Mouse (Mus musculus) midbrain, embryonic 10.5 days (tissue): Measurements from ENCODE around the gene Gm20388. TPM values are rescaled to one million over a fixed set of nuclear protein-coding genes. Genes with fewer than 3 reads are reported as not detected.

Experiments used
- DNase-seq: peaks from one replicate; pipeline ENCODE4 v3.0.0-alpha.2; 2017; ENCODE audit warnings: low spot score
- H3K27ac ChIP-seq: fragments of 300-500 bp; sonication (generic); replicated peaks from 2 replicates; pipeline ENCODE4 v1.5.1; 2016; ENCODE audit warnings: mild to moderate bottlenecking
- H3K27me3 ChIP-seq: fragments of 300-500 bp; sonication (generic); 2 replicates; pipeline ENCODE4 v1.6.1; 2016; ENCODE audit warnings: low read depth, mild to moderate bottlenecking; ENCODE audit not compliant: poor library complexity, severe bottlenecking
- H3K36me3 ChIP-seq: fragments of 300-500 bp; sonication (generic); 2 replicates; pipeline ENCODE4 v1.6.1; 2016; ENCODE audit warnings: mild to moderate bottlenecking, moderate library complexity
- H3K4me1 ChIP-seq: fragments of 300-500 bp; sonication (generic); 2 replicates; pipeline ENCODE4 v1.6.1; 2016
- H3K4me3 ChIP-seq: fragments of 300-500 bp; sonication (generic); 2 replicates; pipeline ENCODE4 v1.5.1; 2016; ENCODE audit warnings: mild to moderate bottlenecking, moderate library complexity
- H3K9me3 ChIP-seq: fragments of 300-500 bp; sonication (generic); replicated peaks from 2 replicates; pipeline ENCODE4 v1.6.1; 2016; ENCODE audit warnings: mild to moderate bottlenecking
- WGBS: fragments of 180-500 bp; shearing (Covaris S2); methylation state at CpG from one replicate; pipeline ENCODE4 v1.1.7; 2016; 5-methylcytosine and 5-hydroxymethylcytosine counted together
- polyA plus RNA-seq: library from polyadenylated mRNA; unstranded; fragments of >200 nt; fragmentation: Nextera tagmentation; extraction: Ambion mirVana; gene quantifications from 2 replicates; pipeline ENCODE4 v1.2.1, GENCODE M21; 2016

Gm20388 gene
- polyA plus RNA-seq, 1 experiment from 2014 or later: 7.1 TPM

DNA sequence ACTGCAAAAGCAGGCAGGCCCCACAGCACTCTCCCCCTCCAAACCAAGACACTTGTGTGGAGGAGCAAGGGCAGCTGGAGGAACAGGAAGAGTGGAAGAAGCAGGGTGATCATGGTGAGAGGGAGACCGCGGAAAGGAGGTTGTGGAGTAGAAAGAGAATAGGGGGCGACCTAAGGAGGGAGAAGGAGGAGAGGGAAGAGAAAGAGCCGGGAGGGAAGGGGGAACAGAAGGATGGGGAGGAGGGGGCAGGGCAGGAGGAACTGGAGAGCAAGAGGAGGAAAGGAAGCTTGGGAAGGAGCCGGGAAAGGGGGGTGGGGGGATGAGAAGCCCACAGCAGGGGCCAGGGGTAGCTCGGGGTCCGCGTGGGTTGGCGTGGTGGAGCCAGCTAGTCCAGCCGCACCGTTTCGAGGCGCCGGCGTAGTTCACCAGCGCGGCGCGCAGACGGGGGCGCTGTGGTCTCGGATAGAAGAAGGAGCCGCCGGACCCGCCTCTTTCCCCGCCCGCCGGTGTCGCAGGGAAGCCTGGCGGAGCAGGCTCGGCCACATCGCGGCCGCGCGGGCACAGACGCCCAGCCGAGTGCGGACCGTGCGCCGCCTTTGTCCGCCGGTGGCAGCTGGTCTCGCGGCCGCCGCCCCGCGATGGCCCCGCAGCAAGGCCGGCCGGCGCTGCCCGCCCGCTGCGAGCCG, 3742.8 kb downstream of the Gm20388 start, which contains the start of gene Rhou:
Gene Rhou (plus strand): TSS at position 622 of the 686 bp plus-strand sequence.
- H3K36me3 ChIP-seq: peaks cover 26% of the 10 kb centered on the region
- peak within 1 kb of the TSS; percentile 96 for H3K27ac ChIP-seq
- DNase-seq: peak; percentile 93
- H3K27me3 ChIP-seq: peaks cover 15% of the 10 kb centered on the region; the same call in 1 of the 2 replicates
- under 1% methylated on average over 57 of the region's 58 CpGs for WGBS
- H3K4me1 ChIP-seq: peaks cover 30% of the 10 kb centered on the region
- H3K9me3 ChIP-seq: no peaks in the 10 kb centered on the region
- H3K4me3 ChIP-seq: peak within 1 kb of the TSS; percentile 80

GRCm38 (mm10) chr8:123653994-123654569, 3743.4 kb downstream of the Gm20388 start:
- Histone ChIP-seq H3K9me3 (no peaks in the 10 kb centered on the region), H3K27ac (peak overlapping the region; percentile 96), H3K27me3 (peaks cover 15% of the 10 kb centered on the region; the same call in 1 of the 2 replicates), H3K4me1 (peaks cover 30% of the 10 kb centered on the region), H3K36me3 (peaks cover 33% of the 10 kb centered on the region), H3K4me3 (peak overlapping the region; percentile 80)
- peak; percentile 74 for DNase-seq
- WGBS: under 1% methylated on average over 77 of the region's 77 CpGs

- WGBS: 11% methylated on average over 5 of the region's 5 CpGs
- Histone ChIP-seq H3K27me3 (peaks cover 15% of the 10 kb centered on the region; the same call in 1 of the 2 replicates), H3K36me3 (peaks cover 38% of the 10 kb centered on the region), H3K9me3 (no peaks in the 10 kb centered on the region), H3K4me3 (peak overlapping the region; percentile 80), H3K4me1 (peaks cover 30% of the 10 kb centered on the region), H3K27ac (peak overlapping the region; percentile 96)
- DNase-seq: no peak
Observed at GRCm38 (mm10) chr8:123654763-123655162, 3744.1 kb downstream of the Gm20388 start.

- H3K27me3 ChIP-seq: peaks cover 15% of the 10 kb centered on the region; the same call in 1 of the 2 replicates
- H3K4me3 ChIP-seq: peak overlapping the region; percentile 80
- DNase-seq: peak; percentile 39
- H3K9me3 ChIP-seq: no peaks in the 10 kb centered on the region
- peaks cover 44% of the 10 kb centered on the region for H3K36me3 ChIP-seq
- peaks cover 30% of the 10 kb centered on the region for H3K4me1 ChIP-seq
- peak overlapping the region; percentile 30; the same call in 1 of the 2 replicates for H3K27ac ChIP-seq
- 3% methylated on average over 8 of the region's 8 CpGs for WGBS
Observed at GRCm38 (mm10) chr8:123655351-123655779, 3744.7 kb downstream of the Gm20388 start.

DNA sequence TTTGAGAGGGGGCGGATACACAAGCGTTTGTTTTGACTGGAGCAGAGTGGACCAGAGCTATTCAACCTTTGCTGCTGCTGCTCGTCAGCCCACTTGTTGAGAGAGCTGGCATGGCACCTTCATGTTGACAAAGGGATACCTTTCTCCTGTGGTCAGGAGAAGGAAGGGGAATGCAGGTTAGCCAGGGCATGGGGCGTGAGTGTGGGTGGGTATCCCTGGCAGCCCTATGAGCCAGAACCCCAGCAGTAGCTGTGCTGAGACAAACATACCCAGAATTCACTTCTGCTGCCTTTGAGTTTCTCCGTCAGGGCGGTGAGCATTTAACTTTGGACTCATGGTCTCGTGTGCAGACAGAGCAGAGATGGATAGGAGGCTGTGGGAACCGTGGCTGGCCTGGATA, 3747.2 kb downstream of the Gm20388 start:
- Histone ChIP-seq H3K27ac (no peak overlapping the region), H3K9me3 (no peaks in the 10 kb centered on the region), H3K4me3 (no peak overlapping the region), H3K27me3 (peaks cover 15% of the 10 kb centered on the region; the same call in 1 of the 2 replicates), H3K36me3 (peaks cover 69% of the 10 kb centered on the region), H3K4me1 (peaks cover 30% of the 10 kb centered on the region)
- DNase-seq: no peak
- WGBS: 92% methylated on average over 8 of the region's 8 CpGs

DNA sequence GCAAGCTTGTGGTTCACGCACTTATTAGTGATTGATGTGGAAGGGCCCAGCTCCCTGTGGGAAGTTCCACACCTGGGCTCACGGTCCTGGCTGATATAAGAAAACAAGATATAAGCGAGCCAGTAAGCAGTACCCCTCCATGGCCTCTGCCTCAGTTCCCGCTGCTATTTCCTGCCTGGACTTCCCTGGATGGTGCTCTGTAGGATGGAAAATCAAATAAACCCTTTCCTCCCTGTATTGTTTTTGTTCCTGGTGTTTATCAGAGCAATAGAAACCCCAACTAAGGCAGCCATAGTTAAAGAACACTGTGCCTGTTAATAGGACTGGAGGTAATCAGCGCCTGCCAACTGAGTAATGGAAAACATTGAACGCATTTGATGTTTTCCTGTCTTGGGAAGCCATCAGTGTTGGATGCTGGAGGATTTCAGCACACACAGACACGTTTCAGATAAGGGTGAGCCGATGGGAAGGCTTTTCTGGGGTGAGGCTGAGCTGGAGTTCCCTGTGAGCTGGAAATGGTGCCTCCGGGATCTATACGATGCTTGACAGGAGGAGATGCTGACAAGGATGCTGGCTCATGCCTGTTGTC, 3748.9 kb downstream of the Gm20388 start:
- DNase-seq: no peak
- WGBS: 91% methylated on average over 10 of the region's 10 CpGs
- no peak overlapping the region for H3K27ac ChIP-seq
- H3K4me3 ChIP-seq: no peak overlapping the region
- H3K36me3 ChIP-seq: peaks cover 86% of the 10 kb centered on the region
- H3K9me3 ChIP-seq: no peaks in the 10 kb centered on the region
- peaks cover 17% of the 10 kb centered on the region for H3K4me1 ChIP-seq
- peaks cover 12% of the 10 kb centered on the region; the same call in 1 of the 2 replicates for H3K27me3 ChIP-seq

DNA sequence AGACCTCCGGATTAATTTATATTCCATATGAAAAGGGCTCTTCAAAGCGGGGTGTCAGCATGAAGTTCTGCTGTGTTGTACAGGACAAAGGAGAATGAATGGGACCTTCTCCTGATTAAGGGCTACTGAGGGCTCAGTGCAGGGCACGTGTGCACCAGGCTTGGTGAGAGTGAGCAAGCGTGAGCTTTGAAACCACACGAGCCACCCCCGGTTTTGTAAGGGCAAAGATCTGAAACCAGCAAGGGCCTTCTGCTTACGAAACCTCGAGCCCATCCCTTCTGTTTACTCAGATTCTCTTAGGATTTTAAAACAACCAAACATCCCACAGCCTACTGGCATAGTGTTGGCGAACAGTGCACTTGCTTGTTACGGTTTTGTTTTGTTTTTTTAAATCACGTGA, 3750.9 kb downstream of the Gm20388 start:
- H3K36me3 ChIP-seq: peaks cover 80% of the 10 kb centered on the region
- no peaks in the 10 kb centered on the region for H3K4me1 ChIP-seq
- WGBS: 88% methylated on average over 11 of the region's 11 CpGs
- DNase-seq: no peak
- H3K4me3 ChIP-seq: no peak overlapping the region
- 0 out of 2 replicates have a peak, but pooled peaks cover under 1% of the 10 kb centered on the region for H3K27me3 ChIP-seq
- no peak overlapping the region for H3K27ac ChIP-seq
- no peaks in the 10 kb centered on the region for H3K9me3 ChIP-seq

DNA sequence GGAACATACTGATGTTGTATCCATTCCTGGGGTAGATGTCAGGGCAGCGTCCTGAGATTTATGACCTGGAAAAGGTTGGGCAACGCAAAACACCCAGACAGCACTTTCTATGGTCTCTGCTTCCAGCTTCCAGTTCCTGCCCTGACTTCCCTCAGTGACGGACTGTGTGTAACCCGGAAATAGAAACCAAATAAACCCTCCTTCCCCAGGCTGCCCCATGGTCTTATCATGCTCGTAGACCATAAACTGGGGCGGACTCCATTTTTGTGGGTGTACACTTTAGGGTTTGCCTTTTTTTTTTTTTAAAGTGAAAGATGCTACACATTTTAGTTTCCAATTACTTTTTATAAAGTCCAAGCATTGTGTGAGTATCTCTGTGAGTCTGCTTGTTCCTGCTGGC, 3754.9 kb downstream of the Gm20388 start:
- Histone ChIP-seq H3K4me3 (no peak overlapping the region), H3K36me3 (peaks cover 41% of the 10 kb centered on the region), H3K4me1 (peaks cover 10% of the 10 kb centered on the region), H3K27ac (no peak overlapping the region), H3K9me3 (no peaks in the 10 kb centered on the region), H3K27me3 (no peaks in the 10 kb centered on the region)
- no peak for DNase-seq
- 93% methylated on average over 6 of the region's 6 CpGs for WGBS

- no peaks in the 10 kb centered on the region for H3K27me3 ChIP-seq
- WGBS: 94% methylated on average over 1 of the region's 1 CpGs
- no peak overlapping the region for H3K27ac ChIP-seq
- no peaks in the 10 kb centered on the region for H3K9me3 ChIP-seq
- DNase-seq: no peak
- no peak overlapping the region for H3K4me3 ChIP-seq
- H3K4me1 ChIP-seq: peaks cover 22% of the 10 kb centered on the region
- peaks cover 28% of the 10 kb centered on the region for H3K36me3 ChIP-seq
Observed at GRCm38 (mm10) chr8:123666832-123667231, 3756.2 kb downstream of the Gm20388 start.

- H3K27ac ChIP-seq: no peak overlapping the region
- no peak overlapping the region for H3K4me3 ChIP-seq
- peaks cover 10% of the 10 kb centered on the region for H3K36me3 ChIP-seq
- no peaks in the 10 kb centered on the region for H3K27me3 ChIP-seq
- WGBS: 57% methylated on average over 4 of the region's 4 CpGs
- H3K4me1 ChIP-seq: peaks cover 22% of the 10 kb centered on the region
- DNase-seq: no peak
- no peaks in the 10 kb centered on the region for H3K9me3 ChIP-seq
Observed at GRCm38 (mm10) chr8:123668681-123669080, 3758.0 kb downstream of the Gm20388 start.

GRCm38 (mm10) chr8:123670766-123671165, 3760.1 kb downstream of the Gm20388 start:
- WGBS: 67% methylated on average over 7 of the region's 7 CpGs
- Histone ChIP-seq H3K9me3 (no peaks in the 10 kb centered on the region), H3K27me3 (no peaks in the 10 kb centered on the region), H3K36me3 (no peaks in the 10 kb centered on the region), H3K27ac (no peak overlapping the region), H3K4me1 (peaks cover 31% of the 10 kb centered on the region), H3K4me3 (no peak overlapping the region)
- DNase-seq: no peak

DNA sequence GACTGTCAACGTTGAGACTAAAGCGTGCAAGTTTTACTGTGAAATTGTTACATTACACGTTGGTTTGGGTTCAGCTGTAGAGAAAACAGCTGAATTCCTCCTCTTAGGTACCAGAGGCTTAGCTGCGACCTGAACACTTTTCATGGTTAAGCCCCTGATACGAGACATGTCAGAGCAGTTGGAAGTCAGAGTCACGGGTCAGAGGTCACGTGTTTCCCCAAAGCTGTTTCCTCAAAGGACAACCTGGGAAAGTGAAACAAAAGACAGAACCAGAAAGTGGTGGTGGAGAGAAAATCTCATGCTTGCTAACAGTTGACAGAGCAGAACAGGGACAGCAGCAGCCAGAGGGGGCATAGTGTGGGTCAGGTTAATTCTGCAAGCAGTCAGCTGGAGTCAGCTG, 3760.8 kb downstream of the Gm20388 start:
- peaks cover 36% of the 10 kb centered on the region for H3K4me1 ChIP-seq
- 56% methylated on average over 7 of the region's 7 CpGs for WGBS
- H3K9me3 ChIP-seq: no peaks in the 10 kb centered on the region
- H3K4me3 ChIP-seq: no peak overlapping the region
- no peak for DNase-seq
- H3K36me3 ChIP-seq: no peaks in the 10 kb centered on the region
- no peak overlapping the region for H3K27ac ChIP-seq
- H3K27me3 ChIP-seq: no peaks in the 10 kb centered on the region

GRCm38 (mm10) chr8:123672648-123673047, 3762.0 kb downstream of the Gm20388 start:
- WGBS: 78% methylated on average over 6 of the region's 6 CpGs
- H3K36me3 ChIP-seq: no peaks in the 10 kb centered on the region
- no peak for DNase-seq
- H3K27me3 ChIP-seq: no peaks in the 10 kb centered on the region
- no peak overlapping the region for H3K4me3 ChIP-seq
- no peaks in the 10 kb centered on the region for H3K9me3 ChIP-seq
- no peak overlapping the region for H3K27ac ChIP-seq
- peaks cover 33% of the 10 kb centered on the region for H3K4me1 ChIP-seq
